Mouse (Mus musculus) brain, embryonic 14.5 days (tissue): ENCODE data around the gene Scg2.

Experiments used
- CTCF ChIP-seq: fragments of 200-500 bp; IDR thresholded peaks from 2 replicates; pipeline ENCODE4 v1.5.1; 2012; ENCODE audit warnings: inconsistent platforms, mild to moderate bottlenecking, moderate library complexity, borderline replicate concordance; ENCODE audit not compliant: insufficient read depth, insufficient read length; ENCODE audit errors: extremely low read depth
- POLR2A ChIP-seq: fragments of 200-500 bp; IDR thresholded peaks from 2 replicates; pipeline ENCODE4 v1.6.1; 2012; ENCODE audit warnings: mild to moderate bottlenecking, inconsistent platforms, borderline replicate concordance; ENCODE audit not compliant: poor library complexity, insufficient read depth, insufficient read length, severe bottlenecking; ENCODE audit errors: extremely low read depth

DNA sequence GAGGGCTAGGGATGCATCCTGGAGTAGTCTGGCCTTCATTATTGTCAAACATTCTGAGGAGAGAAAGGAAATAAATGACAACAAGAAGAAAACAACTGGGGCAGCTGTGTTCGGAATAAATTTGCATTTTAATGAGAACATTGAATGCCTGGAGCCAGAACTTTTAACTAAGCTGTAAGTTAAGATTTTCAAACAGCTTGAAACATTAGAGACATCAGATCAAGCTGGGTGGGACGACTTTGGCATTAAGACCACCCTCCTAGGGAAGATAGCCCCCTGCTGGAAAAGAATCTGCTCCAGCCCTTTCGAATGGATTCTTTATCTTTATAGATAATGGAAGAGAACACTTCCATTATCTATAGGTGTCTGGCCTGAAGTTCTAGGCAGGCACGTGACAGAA is 14.2 kb upstream of the Scg2 start:
- TF ChIP-seq POLR2A (no peak), CTCF (no peak)
